Mouse (Mus musculus) thymus, adult 2 months (tissue): Measurements from ENCODE around the gene Scarb2.

ENCODE experiments used
- CTCF ChIP-seq: fragments of 200-500 bp; IDR thresholded peaks from 2 replicates; pipeline ENCODE4 v1.5.1; 2012; ENCODE audit warnings: mild to moderate bottlenecking, control low read depth, low read length, moderate library complexity, borderline replicate concordance; ENCODE audit not compliant: control insufficient read depth, poor library complexity, insufficient read depth; ENCODE audit errors: extremely low read depth
- POLR2A ChIP-seq: fragments of 200-500 bp; IDR thresholded peaks from 2 replicates; pipeline ENCODE4 v1.6.1; 2012; ENCODE audit warnings: mild to moderate bottlenecking, low read length, control low read depth, moderate library complexity; ENCODE audit not compliant: control insufficient read depth, poor library complexity, insufficient read depth; ENCODE audit errors: extremely low read depth

DNA sequence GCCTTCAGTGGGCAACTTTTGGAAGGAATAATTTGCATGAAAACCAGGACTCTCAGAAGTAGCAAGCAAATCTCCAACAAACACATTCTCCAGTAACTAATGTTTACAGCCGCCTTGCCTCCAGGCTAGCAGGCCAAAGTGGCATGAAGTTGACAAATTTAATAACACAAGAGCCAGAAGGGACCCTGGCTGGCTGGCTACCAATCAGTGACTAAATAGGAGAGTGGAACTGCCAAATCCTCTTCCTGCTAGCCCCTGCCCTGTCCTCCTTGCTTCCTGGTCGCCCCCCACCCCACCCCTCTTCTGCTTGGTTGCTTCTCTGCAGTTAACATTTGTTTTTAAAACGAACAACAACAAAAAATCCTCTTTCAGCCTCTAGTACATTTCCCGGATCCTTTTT lies 47.8 kb upstream of the Scarb2 start:
- TF ChIP-seq CTCF (no peak), POLR2A (no peak)
